Mouse (Mus musculus): ENCODE measurements around the gene Podn.
"Not testable (repeated sequence)": the region's sequence is repeated elsewhere in the genome, so short reads cannot be mapped to it uniquely, and the experiment has no call there.

Gene Podn

GRCm38 (mm10) chr4:108096345-108096744 is at the start of gene Podn:
Gene Podn, minus strand, starts transcription at chr4:108096445.
- no peak for DNase-seq (ENCODE audit: low spot score)

- DNase-seq (ENCODE audit: low spot score), result not testable (repeated sequence)
Measured at GRCm38 (mm10) chr4:108145554-108145953, 49.3 kb upstream of the Podn start.

- DNase-seq (ENCODE audit: low spot score), result no peak
Measured at GRCm38 (mm10) chr4:108144880-108145279, 48.6 kb upstream of the Podn start, which contains the start of gene Scp2. Gene Scp2, minus strand, starts transcription at chr4:108144998.

- DNase-seq (ENCODE audit: low spot score), result no peak
Measured at GRCm38 (mm10) chr4:108143778-108144177, 47.5 kb upstream of the Podn start.

GRCm38 (mm10) chr4:108143178-108143577 is 46.9 kb upstream of the Podn start:
- not testable (repeated sequence) for DNase-seq (ENCODE audit: low spot score)

- DNase-seq (ENCODE audit: low spot score), result no peak
Measured at GRCm38 (mm10) chr4:108136938-108137337, 40.7 kb upstream of the Podn start.

GRCm38 (mm10) chr4:108130452-108130851 is 34.2 kb upstream of the Podn start:
- no peak for DNase-seq (ENCODE audit: low spot score)

- DNase-seq (ENCODE audit: low spot score), result no peak
Measured at GRCm38 (mm10) chr4:108128339-108128738, 32.1 kb upstream of the Podn start.

- no peak for DNase-seq (ENCODE audit: low spot score)
Measured at GRCm38 (mm10) chr4:108127516-108127915, 31.3 kb upstream of the Podn start.

GRCm38 (mm10) chr4:108126260-108126659 is 30.0 kb upstream of the Podn start:
- no peak for DNase-seq (ENCODE audit: low spot score)

- no peak for DNase-seq (ENCODE audit: low spot score)
Measured at GRCm38 (mm10) chr4:108124104-108124503, 27.9 kb upstream of the Podn start.

GRCm38 (mm10) chr4:108117924-108118876 is 22.0 kb upstream of the Podn start:
- DNase-seq (ENCODE audit: low spot score), result peak; percentile 89

GRCm38 (mm10) chr4:108117488-108117887 is 21.2 kb upstream of the Podn start:
- no peak for DNase-seq (ENCODE audit: low spot score)

- DNase-seq (ENCODE audit: low spot score), result no peak
Measured at GRCm38 (mm10) chr4:108116466-108116865, 20.2 kb upstream of the Podn start.

GRCm38 (mm10) chr4:108110706-108111105 is 14.5 kb upstream of the Podn start:
- DNase-seq (ENCODE audit: low spot score), result no peak

GRCm38 (mm10) chr4:108109728-108110127 is 13.5 kb upstream of the Podn start:
- DNase-seq (ENCODE audit: low spot score), result no peak

GRCm38 (mm10) chr4:108092741-108093397 is 3.4 kb downstream of the Podn start:
- no peak for DNase-seq (ENCODE audit: low spot score)

- DNase-seq (ENCODE audit: low spot score), result no peak
Measured at GRCm38 (mm10) chr4:108083993-108084392, 12.3 kb downstream of the Podn start.

- no peak for DNase-seq (ENCODE audit: low spot score)
Measured at GRCm38 (mm10) chr4:108083032-108083735, 13.1 kb downstream of the Podn start.

GRCm38 (mm10) chr4:108082401-108082806 is 13.8 kb downstream of the Podn start:
- DNase-seq (ENCODE audit: low spot score), result no peak

- DNase-seq (ENCODE audit: low spot score), result no peak
Measured at GRCm38 (mm10) chr4:108080876-108081275, 15.4 kb downstream of the Podn start.

- no peak for DNase-seq (ENCODE audit: low spot score)
Measured at GRCm38 (mm10) chr4:108079762-108080161, 16.5 kb downstream of the Podn start.

Measured in c-Kit-positive CD71-positive TER-119-positive erythroid progenitor cells, embryonic 14.5 days (primary cell).